Mouse (Mus musculus): ENCODE results near the gene Rxra.

- no peak for TF ChIP-seq CTCF (IDR thresholded peaks at IDR 0.05; ENCODE audit: control insufficient read depth, insufficient read depth, insufficient read length)
- TF ChIP-seq CEBPB (IDR thresholded peaks at IDR 0.05; ENCODE audit: low read depth), result no peak
- no peak for TF ChIP-seq USF1 (IDR thresholded peaks at IDR 0.05; ENCODE audit: low read depth)
- no peak for TF ChIP-seq MAX (IDR thresholded peaks at IDR 0.05)
- TF ChIP-seq FOSL1 (IDR thresholded peaks at IDR 0.05; ENCODE audit: insufficient read depth, low read length, poor library complexity, severe bottlenecking), result no peak
- no peak for TF ChIP-seq MYOD1 (IDR thresholded peaks at IDR 0.05; ENCODE audit: control insufficient read depth, insufficient read length, low read depth)
These were observed 72.7 kb downstream of the Rxra start for GRCm38 (mm10) chr2:27748984-27749383.

Measured in C2C12 (cell line).